Mouse (Mus musculus): Measurements from ENCODE around the gene Slit2. TPM values are rescaled to one million over a fixed set of nuclear protein-coding genes. Genes with fewer than 3 reads are reported as not detected.

Slit2 gene
- polyA plus RNA-seq, 1 experiment from 2014 or later: 29.8 TPM

DNA sequence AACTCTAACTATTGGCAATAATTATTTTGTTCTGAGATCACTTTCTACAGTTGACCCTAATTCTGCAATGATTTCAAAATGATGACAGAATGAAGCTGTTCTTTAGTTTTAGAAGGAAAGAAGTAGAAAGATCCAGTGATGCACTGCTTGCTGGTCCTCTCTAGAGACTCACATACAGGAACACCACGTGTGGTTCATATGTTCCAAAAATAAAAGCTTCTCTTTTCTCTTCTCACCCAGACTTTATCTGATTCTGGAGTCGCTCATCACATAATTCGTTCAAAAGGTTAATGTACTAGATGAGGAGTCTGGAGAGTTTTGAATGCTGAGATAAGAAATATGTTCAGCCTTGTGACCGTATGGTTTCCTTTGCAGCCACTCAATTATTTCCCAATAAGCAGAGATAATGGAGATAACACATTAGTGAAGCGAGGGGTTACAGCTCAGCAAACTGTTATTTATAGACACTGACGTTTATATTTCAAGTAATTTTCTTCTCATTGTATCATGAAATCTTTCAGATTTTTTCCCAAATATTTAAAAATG is 332.2 kb downstream of the Slit2 start:
- H3K27me3 ChIP-seq (ENCODE audit: poor library complexity, severe bottlenecking): no peaks in the 10 kb centered on the region
- H3K9me3 ChIP-seq: no peaks in the 10 kb centered on the region
- no peaks in the 10 kb centered on the region for H3K36me3 ChIP-seq (replicated peaks)
- H3K27ac ChIP-seq: no peak overlapping the region
- DNase-seq (ENCODE audit: extremely low spot score, low spot score): no peak
- no peaks in the 10 kb centered on the region for H3K4me1 ChIP-seq
- no peak overlapping the region for H3K4me3 ChIP-seq
- WGBS: 90% methylated on average over 6 of the region's 6 CpGs

GRCm38 (mm10) chr5:48320597-48320996 is 337.7 kb downstream of the Slit2 start:
- no peaks in the 10 kb centered on the region for H3K9me3 ChIP-seq
- DNase-seq (ENCODE audit: extremely low spot score, low spot score): no peak
- no peaks in the 10 kb centered on the region for H3K36me3 ChIP-seq (replicated peaks)
- 78% methylated on average over 4 of the region's 4 CpGs for WGBS
- H3K4me3 ChIP-seq: no peak overlapping the region
- no peaks in the 10 kb centered on the region for H3K4me1 ChIP-seq
- no peak overlapping the region for H3K27ac ChIP-seq
- no peaks in the 10 kb centered on the region for H3K27me3 ChIP-seq (ENCODE audit: poor library complexity, severe bottlenecking)

- H3K27ac ChIP-seq: no peak overlapping the region
- H3K9me3 ChIP-seq: no peaks in the 10 kb centered on the region
- no peak for DNase-seq (ENCODE audit: extremely low spot score, low spot score)
- no peaks in the 10 kb centered on the region for H3K36me3 ChIP-seq (replicated peaks)
- H3K4me3 ChIP-seq: no peak overlapping the region
- H3K4me1 ChIP-seq: no peaks in the 10 kb centered on the region
- H3K27me3 ChIP-seq (ENCODE audit: poor library complexity, severe bottlenecking): no peaks in the 10 kb centered on the region
These were observed 343.3 kb downstream of the Slit2 start for GRCm38 (mm10) chr5:48326221-48326620.

DNA sequence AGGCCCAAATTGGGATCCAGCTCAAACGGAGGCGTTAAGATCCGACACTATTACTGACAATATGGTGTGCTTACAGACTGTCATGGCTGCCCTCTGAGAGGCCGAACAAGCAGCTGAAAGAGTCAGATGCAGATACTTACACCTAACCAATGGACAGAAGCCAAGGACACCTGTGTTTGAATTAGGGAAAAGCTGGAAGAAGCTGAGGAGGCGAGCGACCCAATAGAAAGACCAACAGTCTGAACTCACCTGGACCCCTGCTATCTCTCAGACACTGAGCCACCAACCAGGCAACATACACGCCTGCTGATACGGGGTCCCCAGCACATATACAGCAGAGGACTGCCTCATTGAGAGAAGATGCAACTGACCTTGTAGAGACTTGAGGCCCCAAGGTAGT is 344.7 kb downstream of the Slit2 start, which contains the start of gene 5730480H06Rik:
Gene 5730480H06Rik (plus strand): TSS at position 301 of the 400 bp plus-strand sequence.
- no peak for DNase-seq (ENCODE audit: extremely low spot score, low spot score)
- H3K4me1 ChIP-seq: no peaks in the 10 kb centered on the region
- no peaks in the 10 kb centered on the region for H3K9me3 ChIP-seq
- H3K27me3 ChIP-seq (ENCODE audit: poor library complexity, severe bottlenecking): no peaks in the 10 kb centered on the region
- WGBS: 97% methylated on average over 8 of the region's 8 CpGs
- no peaks in the 10 kb centered on the region for H3K36me3 ChIP-seq (replicated peaks)
- no peak within 1 kb of the TSS for H3K27ac ChIP-seq
- no peak within 1 kb of the TSS for H3K4me3 ChIP-seq

GRCm38 (mm10) chr5:48329751-48330150 is 346.8 kb downstream of the Slit2 start:
- H3K9me3 ChIP-seq: no peaks in the 10 kb centered on the region
- peaks cover 8% of the 10 kb centered on the region for H3K4me1 ChIP-seq
- WGBS: 94% methylated on average over 2 of the region's 2 CpGs
- no peaks in the 10 kb centered on the region for H3K36me3 ChIP-seq (replicated peaks)
- H3K27ac ChIP-seq: no peak overlapping the region
- H3K4me3 ChIP-seq: no peak overlapping the region
- no peaks in the 10 kb centered on the region for H3K27me3 ChIP-seq (ENCODE audit: poor library complexity, severe bottlenecking)
- DNase-seq (ENCODE audit: extremely low spot score, low spot score): no peak

DNA sequence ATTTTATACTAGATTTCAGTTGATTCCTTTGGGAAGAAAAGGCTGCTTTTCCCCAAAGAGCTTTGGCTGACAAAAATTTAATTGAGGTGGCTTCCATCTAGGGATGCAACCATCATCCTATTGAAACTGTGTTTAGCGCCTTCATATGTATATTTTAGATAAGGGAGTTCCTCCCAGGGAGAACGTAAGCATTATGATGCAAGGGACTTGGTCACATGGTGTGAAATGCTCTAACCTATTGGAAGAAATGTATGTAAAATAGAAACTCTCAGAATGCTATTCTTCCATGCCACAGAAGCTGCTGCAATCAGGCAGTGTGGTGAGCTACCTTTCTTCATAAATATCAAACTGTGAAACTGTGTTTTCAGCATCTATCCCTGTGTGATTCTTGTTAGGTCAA is 347.9 kb downstream of the Slit2 start:
- no peak overlapping the region for H3K27ac ChIP-seq
- no peak for DNase-seq (ENCODE audit: extremely low spot score, low spot score)
- peaks cover 8% of the 10 kb centered on the region for H3K4me1 ChIP-seq
- H3K36me3 ChIP-seq (replicated peaks): no peaks in the 10 kb centered on the region
- H3K9me3 ChIP-seq: no peaks in the 10 kb centered on the region
- no peak overlapping the region for H3K4me3 ChIP-seq
- 90% methylated on average over 2 of the region's 2 CpGs for WGBS
- H3K27me3 ChIP-seq (ENCODE audit: poor library complexity, severe bottlenecking): no peaks in the 10 kb centered on the region

- no peaks in the 10 kb centered on the region for H3K9me3 ChIP-seq
- no peak for DNase-seq (ENCODE audit: extremely low spot score, low spot score)
- WGBS: 86% methylated on average over 5 of the region's 5 CpGs
- no peak overlapping the region for H3K4me3 ChIP-seq
- no peak overlapping the region for H3K27ac ChIP-seq
- H3K36me3 ChIP-seq (replicated peaks): no peaks in the 10 kb centered on the region
- H3K27me3 ChIP-seq (ENCODE audit: poor library complexity, severe bottlenecking): no peaks in the 10 kb centered on the region
- H3K4me1 ChIP-seq: peaks cover 8% of the 10 kb centered on the region
These were observed 348.5 kb downstream of the Slit2 start for GRCm38 (mm10) chr5:48331441-48331840.

DNA sequence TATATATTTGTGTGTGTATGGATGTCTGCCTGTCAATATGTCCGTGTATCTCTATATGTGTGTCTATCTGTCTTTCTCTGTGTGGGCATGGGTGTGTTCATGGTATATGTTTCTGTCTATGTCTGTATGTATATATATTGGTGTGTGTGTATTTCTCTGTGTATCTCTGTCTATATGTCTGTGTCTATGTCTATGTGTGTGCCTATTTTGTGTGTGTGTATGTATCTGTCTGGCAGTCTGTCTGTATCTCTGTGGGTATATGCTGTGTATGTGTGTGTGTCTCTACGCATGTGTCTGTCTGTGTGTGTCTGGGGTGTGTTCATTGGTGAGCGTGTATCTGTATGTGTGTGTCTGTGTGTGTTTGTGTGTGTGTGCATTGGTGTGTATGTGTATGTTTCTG is 350.5 kb downstream of the Slit2 start:
- Histone ChIP-seq H3K36me3 (replicated peaks) (no peaks in the 10 kb centered on the region), H3K27ac (no peak overlapping the region), H3K9me3 (no peaks in the 10 kb centered on the region), H3K4me1 (peaks cover 8% of the 10 kb centered on the region), H3K4me3 (no peak overlapping the region), H3K27me3 (ENCODE audit: poor library complexity, severe bottlenecking) (no peaks in the 10 kb centered on the region)
- WGBS: 90% methylated on average over 3 of the region's 3 CpGs
- no peak for DNase-seq (ENCODE audit: extremely low spot score, low spot score)

- peaks cover 8% of the 10 kb centered on the region for H3K4me1 ChIP-seq
- H3K27ac ChIP-seq: no peak overlapping the region
- no peaks in the 10 kb centered on the region for H3K36me3 ChIP-seq (replicated peaks)
- no peak overlapping the region for H3K4me3 ChIP-seq
- 57% methylated on average over 9 of the region's 9 CpGs for whole genome bisulfite sequencing
- no peaks in the 10 kb centered on the region for H3K27me3 ChIP-seq (ENCODE audit: poor library complexity, severe bottlenecking)
- no peaks in the 10 kb centered on the region for H3K9me3 ChIP-seq
- no peak for DNase-seq (ENCODE audit: extremely low spot score, low spot score)
These were observed 351.1 kb downstream of the Slit2 start for GRCm38 (mm10) chr5:48333884-48334513.

DNA sequence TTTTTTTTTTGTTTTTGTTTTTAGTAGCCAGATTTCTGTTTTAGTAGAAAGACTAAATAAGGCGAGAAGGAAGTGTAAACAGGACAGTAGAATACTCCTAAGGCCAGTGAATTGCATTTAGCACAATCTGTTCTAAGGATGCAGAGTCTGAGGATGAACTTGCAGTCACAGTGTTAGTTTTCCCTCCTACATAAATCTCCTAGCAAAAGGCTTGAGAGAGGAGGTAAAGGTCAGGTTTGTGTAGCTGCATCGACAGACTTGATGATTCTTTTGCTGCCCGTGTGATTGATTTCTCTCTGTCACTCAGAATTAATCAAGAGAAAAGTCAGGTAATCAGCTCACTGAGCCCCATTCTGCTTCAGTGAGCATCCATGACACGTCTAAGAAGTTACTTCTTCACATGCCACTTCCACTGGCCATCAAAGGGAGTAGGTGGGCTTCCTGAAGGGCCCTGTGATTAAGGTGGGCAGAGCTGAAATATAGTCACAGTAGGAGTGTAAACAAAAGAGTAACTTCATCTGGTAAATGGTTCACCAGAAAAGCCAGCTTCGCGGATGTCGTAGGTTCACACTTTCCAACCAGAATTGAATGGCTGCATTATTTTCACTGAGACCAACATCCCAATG is 358.0 kb downstream of the Slit2 start:
- Histone ChIP-seq H3K4me3 (no peak overlapping the region), H3K36me3 (replicated peaks) (no peaks in the 10 kb centered on the region), H3K9me3 (no peaks in the 10 kb centered on the region), H3K27me3 (ENCODE audit: poor library complexity, severe bottlenecking) (peaks cover 14% of the 10 kb centered on the region), H3K4me1 (peaks cover 4% of the 10 kb centered on the region), H3K27ac (no peak overlapping the region)
- no peak for DNase-seq (ENCODE audit: extremely low spot score, low spot score)
- 65% methylated on average over 7 of the region's 7 CpGs for WGBS

GRCm38 (mm10) chr5:48345095-48345982 is 362.4 kb downstream of the Slit2 start:
- Histone ChIP-seq H3K4me1 (peaks cover 4% of the 10 kb centered on the region), H3K36me3 (replicated peaks) (no peaks in the 10 kb centered on the region), H3K4me3 (no peak overlapping the region), H3K9me3 (no peaks in the 10 kb centered on the region), H3K27me3 (ENCODE audit: poor library complexity, severe bottlenecking) (peaks cover 28% of the 10 kb centered on the region), H3K27ac (no peak overlapping the region)
- no peak for DNase-seq (ENCODE audit: extremely low spot score, low spot score)
- WGBS: 59% methylated on average over 5 of the region's 5 CpGs

- H3K27ac ChIP-seq: no peak overlapping the region
- peaks cover under 1% of the 10 kb centered on the region for H3K4me1 ChIP-seq
- DNase-seq (ENCODE audit: extremely low spot score, low spot score): no peak
- 90% methylated on average over 2 of the region's 2 CpGs for WGBS
- no peaks in the 10 kb centered on the region for H3K9me3 ChIP-seq
- no peak overlapping the region for H3K4me3 ChIP-seq
- no peaks in the 10 kb centered on the region for H3K36me3 ChIP-seq (replicated peaks)
- H3K27me3 ChIP-seq (ENCODE audit: poor library complexity, severe bottlenecking): peaks cover 28% of the 10 kb centered on the region
These were observed 363.2 kb downstream of the Slit2 start for GRCm38 (mm10) chr5:48345983-48346648.
